Mouse (Mus musculus) monocyte, adult 59 days (primary cell): Measurements from ENCODE around the gene Atp6v1g3. TPM values are rescaled to one million over a fixed set of nuclear protein-coding genes. Genes with fewer than 3 reads are reported as not detected.

Source experiments
- total RNA-seq, 2 experiments: library from RNA; stranded (reverse); gene quantifications; one replicate each; pipeline ENCODE4 v1.2.4; 2023

Atp6v1g3 gene
- not detected for total RNA-seq

DNA sequence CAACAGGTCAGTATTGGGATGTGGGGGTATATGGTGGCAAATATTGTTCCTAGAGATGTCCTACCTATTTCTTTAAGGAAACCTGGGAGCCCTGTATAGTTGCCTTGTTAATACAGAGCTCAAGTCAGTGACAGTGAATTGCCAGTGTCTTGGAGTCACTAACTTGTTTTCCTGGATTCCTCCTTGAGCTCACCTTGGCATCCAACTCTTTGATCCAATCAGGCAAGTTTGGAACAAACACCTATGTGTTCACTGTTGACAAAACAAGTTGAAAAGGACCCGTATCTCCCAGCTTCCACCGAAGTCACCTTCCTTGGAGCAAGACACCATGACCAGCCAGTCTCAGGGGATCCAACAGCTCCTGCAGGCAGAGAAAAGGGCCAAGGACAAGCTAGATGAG, at the start of gene Atp6v1g3:
Atp6v1g3 (plus strand) TSS at position 301 of the 400 bp plus-strand sequence.

Other genes with a start within 250 kb of the Atp6v1g3 start
- 1,000 to 10,000 TPM; 1,578 to 1,637 TPM for gene Ptprc, start 98.0 kb upstream of the Atp6v1g3 start, total RNA-seq